Mouse (Mus musculus) thymus, postnatal 25 days (tissue): ENCODE measurements around the gene Sorcs2.

Experiments used
- DNase-seq: peaks from one replicate; pipeline ENCODE4 v3.0.0; 2022

Sorcs2 gene

GRCm38 (mm10) chr5:36043154-36043553 is 354.8 kb downstream of the Sorcs2 start:
- no peak for DNase-seq

GRCm38 (mm10) chr5:36041756-36042155 is 356.2 kb downstream of the Sorcs2 start:
- no peak for DNase-seq

- no peak for DNase-seq
Observed at GRCm38 (mm10) chr5:36041236-36041562, 356.7 kb downstream of the Sorcs2 start.

DNA sequence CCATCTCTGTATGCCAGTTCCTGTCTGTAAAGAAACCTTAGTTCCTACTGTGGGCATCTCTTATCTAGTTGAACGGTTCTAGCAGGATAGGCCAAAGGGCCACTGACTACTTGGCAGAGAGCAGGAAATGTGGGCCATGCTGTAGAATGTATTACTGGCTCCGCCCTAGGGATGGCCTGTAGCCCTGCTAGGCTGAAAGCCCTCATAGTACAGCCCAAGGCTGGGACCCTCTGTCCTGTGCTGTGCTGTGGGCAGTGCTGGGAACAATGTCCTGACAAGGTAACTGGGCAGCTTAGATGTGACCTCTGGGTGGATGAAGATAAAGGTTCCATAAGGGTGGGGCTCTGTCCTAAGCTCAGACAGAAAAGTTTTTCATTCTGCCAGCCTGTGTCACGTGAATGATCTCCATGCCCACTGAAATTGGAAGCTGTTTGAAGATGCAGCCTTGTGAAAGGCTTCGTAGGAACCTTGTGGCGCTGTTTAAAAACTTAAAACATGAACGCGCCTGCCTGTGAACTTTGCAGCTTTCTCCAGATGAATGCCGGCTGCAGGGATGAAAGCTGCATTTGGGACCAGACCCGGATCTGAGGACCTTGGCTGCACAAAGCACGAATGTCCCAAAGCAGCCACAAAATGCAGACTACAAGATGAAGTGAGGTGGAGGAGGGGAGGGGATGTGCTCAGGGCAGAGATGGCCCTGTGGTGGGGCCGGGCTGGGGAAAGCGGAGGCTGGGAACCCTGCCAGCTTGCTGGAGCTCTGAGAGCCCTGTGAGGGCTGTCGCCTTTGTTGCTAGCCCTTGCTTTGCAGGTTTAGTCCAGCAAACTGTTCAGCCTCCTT is 357.3 kb downstream of the Sorcs2 start:
- DNase-seq = no peak

- no peak for DNase-seq
Observed at GRCm38 (mm10) chr5:36039596-36039995, 358.3 kb downstream of the Sorcs2 start.

DNA sequence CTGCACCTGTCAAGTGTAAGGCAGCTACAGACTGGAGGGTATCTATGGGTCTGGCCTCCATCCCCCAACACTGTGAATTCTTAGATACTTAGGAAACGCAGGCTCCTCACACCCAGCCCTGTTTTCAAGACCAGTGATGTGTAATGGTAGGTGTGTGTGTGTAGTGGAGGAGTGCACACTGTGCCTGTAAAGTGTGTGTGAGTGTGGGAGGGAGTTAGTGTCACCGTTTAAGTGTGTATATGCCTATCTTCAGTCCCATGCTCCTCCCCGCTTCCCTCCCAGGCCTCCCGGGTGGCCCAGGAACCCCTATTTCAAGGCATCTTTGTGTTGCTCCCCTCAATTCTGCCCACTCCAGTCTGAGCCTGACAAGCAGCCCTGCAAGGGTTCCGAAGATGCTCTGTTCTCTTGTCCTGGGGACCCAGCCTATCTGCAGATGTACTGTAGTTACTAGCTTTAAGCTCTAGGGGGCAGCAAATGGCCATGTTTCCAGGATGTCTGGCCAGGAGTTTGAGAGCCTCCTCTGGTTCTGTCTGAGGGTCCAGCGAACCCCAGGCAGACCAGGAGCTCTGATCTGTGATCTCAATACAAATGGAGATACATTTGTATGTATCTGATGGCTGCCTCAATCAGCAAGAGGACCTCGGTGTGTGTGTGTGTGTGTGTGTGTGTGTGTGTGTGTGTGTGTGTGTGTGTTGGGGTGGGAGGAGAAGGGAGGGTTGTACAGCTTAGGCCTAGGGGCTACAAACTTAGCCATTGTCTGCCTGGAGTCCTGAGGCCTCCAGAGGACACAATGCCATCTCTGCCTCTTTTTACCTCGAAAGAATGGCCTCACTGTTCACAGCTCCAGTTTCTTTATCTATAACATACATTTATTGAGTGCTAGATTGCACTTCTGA is 364.2 kb downstream of the Sorcs2 start:
- peak; percentile 56 for DNase-seq

GRCm38 (mm10) chr5:36025076-36025475 is 372.9 kb downstream of the Sorcs2 start:
- no peak for DNase-seq

- no peak for DNase-seq
Observed at GRCm38 (mm10) chr5:36024003-36024685, 373.8 kb downstream of the Sorcs2 start.

- DNase-seq = no peak
Observed at GRCm38 (mm10) chr5:36022361-36022760, 375.6 kb downstream of the Sorcs2 start.

- DNase-seq = no peak
Observed at GRCm38 (mm10) chr5:36021091-36021490, 376.8 kb downstream of the Sorcs2 start.

DNA sequence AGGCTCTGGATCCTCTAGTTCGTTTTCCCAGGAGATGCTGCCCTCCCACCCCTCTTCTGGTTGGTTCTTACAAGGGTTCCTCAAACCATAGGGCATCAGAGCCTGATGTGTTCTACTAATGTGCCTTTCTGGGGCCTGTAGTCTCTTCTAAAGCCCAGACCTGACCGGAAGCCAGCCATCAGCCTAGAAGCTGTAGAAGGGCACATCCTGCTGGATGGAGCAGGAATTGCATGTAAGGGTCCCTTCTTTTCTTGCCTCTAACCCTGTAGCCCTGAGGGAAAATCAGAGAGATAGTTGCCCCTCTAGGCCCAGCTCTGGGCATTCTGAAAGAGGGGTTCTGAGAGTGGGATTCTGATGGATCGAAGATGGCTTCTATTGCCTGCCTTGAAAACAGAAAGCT is 379.6 kb downstream of the Sorcs2 start:
- peak; percentile 45 for DNase-seq

DNA sequence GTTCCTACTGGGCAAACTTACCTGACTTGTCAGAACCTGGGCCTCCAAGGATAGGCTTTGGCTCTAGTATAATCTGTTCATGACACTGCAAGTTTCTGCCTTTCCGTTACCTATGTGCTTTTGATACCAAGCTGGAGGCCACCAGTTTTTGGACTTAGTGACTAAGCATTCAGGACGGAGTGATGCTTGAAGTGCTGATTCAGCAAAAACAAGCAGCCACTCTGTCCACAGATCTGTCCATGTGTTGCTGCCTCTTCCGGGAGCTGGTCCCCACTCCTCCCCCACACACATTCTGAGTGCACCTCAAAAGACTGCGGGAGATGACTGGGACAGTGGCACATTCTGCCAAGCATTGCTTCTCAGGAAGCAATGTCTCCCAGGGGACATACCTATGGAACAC is 388.5 kb downstream of the Sorcs2 start:
- no peak for DNase-seq

DNA sequence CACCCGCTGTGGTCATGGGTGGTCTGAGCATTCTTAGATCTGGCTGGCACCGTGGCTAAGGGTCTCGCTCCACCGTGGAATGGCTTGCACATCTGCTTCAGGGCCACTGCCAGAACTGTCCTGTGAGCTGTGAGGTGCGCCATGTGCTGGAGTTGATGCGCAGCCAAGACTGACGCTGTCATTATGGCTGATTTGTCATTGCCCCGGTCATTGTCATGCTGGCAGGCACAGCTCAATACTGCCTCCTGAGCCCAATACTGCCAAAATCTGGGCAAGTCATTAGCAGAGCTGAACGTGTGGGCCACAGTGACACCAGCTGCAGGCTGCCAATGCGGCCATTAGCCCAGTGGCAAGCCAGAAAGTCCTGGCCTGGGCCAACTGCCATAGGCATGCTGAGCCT is 390.3 kb downstream of the Sorcs2 start:
- no peak for DNase-seq

GRCm38 (mm10) chr5:36006586-36006985 is 391.4 kb downstream of the Sorcs2 start:
- no peak for DNase-seq

GRCm38 (mm10) chr5:36006106-36006505 is 391.8 kb downstream of the Sorcs2 start:
- DNase-seq = peak; percentile 58

DNA sequence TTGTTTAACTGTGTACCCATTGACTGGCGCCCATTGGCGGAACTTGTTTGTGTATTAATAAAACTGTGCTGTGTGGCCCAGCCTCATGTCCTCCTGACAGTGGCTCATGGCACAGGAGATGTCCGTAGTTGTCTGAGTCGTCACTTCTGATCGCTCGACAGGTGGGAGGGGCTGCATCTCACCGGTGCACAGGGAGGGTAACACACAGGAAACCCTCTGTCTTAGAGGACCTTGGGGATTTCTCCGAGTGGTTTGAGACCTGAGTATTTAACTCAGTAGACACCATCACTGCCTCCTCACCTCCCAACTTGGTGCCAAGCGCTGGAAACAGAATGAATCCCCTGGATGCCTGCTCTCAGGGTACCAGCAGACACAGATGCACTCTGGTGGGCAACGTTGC is 394.1 kb downstream of the Sorcs2 start:
- DNase-seq = peak; percentile 16

GRCm38 (mm10) chr5:35989986-35990735 is 407.8 kb downstream of the Sorcs2 start:
- no peak for DNase-seq

GRCm38 (mm10) chr5:35989506-35989905 is 408.4 kb downstream of the Sorcs2 start:
- DNase-seq = no peak

DNA sequence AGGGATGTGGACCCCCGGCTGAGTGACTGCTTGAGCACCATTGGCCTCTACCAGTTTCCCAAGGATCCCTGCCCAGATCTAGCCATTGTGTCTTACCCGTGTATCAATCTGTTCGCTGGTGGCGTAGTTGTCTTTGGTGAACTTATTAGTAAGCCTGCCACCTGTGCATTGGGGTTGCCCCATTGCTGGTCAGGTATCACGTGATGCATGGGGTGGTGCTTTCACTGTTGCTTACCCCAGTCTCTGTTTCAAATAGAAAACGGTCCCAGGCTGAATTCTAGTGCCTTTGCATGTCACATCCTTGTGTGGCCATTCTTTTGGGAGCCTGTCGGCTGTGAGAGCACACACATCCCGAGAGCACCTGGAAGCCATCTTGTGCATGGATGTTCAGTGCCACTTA is 409.9 kb downstream of the Sorcs2 start:
- no peak for DNase-seq

DNA sequence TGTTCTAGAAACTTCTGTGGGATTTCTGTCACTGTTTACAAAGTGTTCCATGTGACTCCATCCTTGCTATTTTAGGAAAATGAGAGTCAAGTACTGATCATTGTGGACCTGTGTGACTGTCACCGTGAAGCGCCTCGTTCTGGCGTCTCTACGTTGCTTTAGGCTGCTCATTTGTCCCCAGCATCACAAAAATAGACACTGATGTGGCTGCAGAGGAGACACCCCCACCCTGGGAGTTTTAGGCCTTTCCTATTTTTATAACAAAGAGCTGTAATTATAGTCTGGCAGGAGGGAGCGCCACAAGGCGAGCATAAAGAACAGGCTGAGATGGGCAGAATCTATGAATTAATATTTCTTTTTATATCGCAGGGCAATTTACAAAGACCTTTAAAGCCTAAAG is 412.3 kb downstream of the Sorcs2 start:
- no peak for DNase-seq

DNA sequence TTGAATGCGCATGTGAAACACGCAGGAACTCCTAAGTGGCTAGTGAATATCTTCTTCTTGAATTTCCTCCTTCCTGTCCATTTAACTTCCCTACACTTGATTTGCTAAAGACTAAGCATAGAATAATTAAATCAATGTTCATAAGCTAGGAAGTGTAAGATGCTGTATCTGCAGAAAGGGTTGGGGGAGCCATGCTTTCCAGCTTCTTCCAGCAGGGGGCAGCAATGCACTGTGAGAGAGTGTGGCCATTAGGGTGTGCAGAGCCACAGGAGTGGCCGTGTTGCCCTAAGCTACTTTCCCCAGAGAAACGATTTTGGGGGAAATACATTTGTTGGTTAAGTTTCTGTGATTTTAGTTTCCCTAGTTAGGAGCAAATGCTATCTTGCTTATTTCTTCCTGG is 416.0 kb downstream of the Sorcs2 start:
- peak; percentile 84 for DNase-seq

GRCm38 (mm10) chr5:35981341-35981740 is 416.6 kb downstream of the Sorcs2 start:
- DNase-seq = no peak

DNA sequence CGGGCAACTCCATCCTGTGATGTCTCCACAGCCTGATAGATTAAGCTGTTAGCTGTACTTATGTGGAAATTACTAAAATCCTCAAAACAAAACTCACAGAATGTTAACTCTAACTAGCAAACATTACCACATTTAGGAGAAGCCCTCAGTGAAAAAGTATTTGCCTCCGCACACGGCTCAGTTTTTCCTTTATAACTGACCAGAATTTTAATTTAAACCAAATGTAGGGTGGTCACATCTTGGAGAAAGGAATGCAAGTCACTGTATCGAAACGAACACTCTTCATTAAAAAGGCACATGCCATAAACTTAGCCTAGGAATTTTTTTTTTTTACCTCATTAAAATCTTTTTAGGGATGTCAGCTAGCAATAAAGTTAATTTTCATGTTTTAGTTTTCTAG is 417.4 kb downstream of the Sorcs2 start:
- no peak for DNase-seq
